8 mouse cellular contexts compared by ENCODE assay signal in the genomic region with DNA sequence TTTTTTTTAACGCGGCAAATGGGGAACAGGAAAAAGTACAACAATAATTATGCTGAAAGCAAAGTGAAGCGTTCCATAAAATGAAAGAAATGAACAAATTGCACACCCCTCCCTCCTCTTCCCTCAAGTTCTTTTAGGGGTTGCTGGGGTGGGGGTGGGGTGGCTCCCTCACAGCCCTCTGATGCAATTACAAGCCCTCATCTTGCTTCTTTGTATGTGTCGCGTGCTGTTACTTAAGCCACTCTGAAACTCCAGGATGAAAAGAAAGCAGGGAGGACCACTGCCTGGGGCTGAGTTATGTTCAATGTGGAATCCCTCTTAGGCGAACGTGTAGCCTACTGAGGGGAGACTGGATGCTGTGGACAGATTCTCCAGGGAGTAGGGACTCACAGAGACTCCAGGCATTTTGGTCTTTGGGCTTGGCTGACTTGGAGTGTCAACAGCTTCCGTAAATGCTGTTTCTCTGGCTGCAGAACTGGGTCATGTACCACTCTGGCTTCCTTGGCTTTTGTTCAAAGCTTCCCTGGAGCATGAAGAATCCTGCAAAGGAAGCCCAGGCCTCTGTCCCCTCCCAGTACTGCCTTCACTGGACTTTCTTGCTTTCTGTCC.
DNase-seq lines count a peak whose midpoint lies in the region; ATAC-seq lines count a peak whose summit lies in the region.

No protein-coding gene starts in this region.

- no peaks in the 10 kb centered on the region for H3K27me3 ChIP-seq in embryonic facial prominence, embryonic 11.5 days (ENCODE audit: control insufficient read depth, insufficient read depth, low read length)
- no peaks in the 10 kb centered on the region for H3K27me3 ChIP-seq in neural tube, embryonic 15.5 days (replicated peaks)

- H3K36me3 ChIP-seq in embryonic facial prominence, embryonic 11.5 days (replicated peaks; ENCODE audit: control insufficient read depth, insufficient read depth, low read depth, low read length), result no peaks in the 10 kb centered on the region
- no peaks in the 10 kb centered on the region for H3K36me3 ChIP-seq in neural tube, embryonic 15.5 days

- no peak overlapping the region for H3K4me3 ChIP-seq in embryonic facial prominence, embryonic 11.5 days (ENCODE audit: low read depth, low read length)
- H3K4me3 ChIP-seq in neural tube, embryonic 15.5 days (replicated peaks), result no peak overlapping the region

- no peaks in the 10 kb centered on the region for H3K9me3 ChIP-seq in embryonic facial prominence, embryonic 11.5 days (replicated peaks; ENCODE audit: control insufficient read depth, low read length)
- H3K9me3 ChIP-seq in neural tube, embryonic 15.5 days (replicated peaks), result no peaks in the 10 kb centered on the region

- no peak for ATAC-seq in embryonic facial prominence, embryonic 11.5 days (replicated peaks; ENCODE audit: insufficient number of reproducible peaks, low FRiP score, low TSS enrichment, low read depth)
- ATAC-seq in neural tube, embryonic 15.5 days (ENCODE audit: low FRiP score), result peak; percentile 66
- no peak for ATAC-seq in megakaryocyte-erythroid progenitor cell, adult 5-6 weeks (replicated peaks; ENCODE audit: low FRiP score, low TSS enrichment, poor library complexity, severe bottlenecking)

- H3K4me1 ChIP-seq in embryonic facial prominence, embryonic 11.5 days (ENCODE audit: control insufficient read depth, insufficient read depth, low read length), result no peaks in the 10 kb centered on the region
- peaks cover 57% of the 10 kb centered on the region for H3K4me1 ChIP-seq in neural tube, embryonic 15.5 days

- WGBS in embryonic facial prominence, embryonic 11.5 days, result 33% methylated on average over 8 of the region's 8 CpGs
- WGBS in neural tube, embryonic 15.5 days, result 17% methylated on average over 8 of the region's 8 CpGs

- DNase-seq in left cerebral cortex, adult 18-20 months (ENCODE audit: low spot score in 2 of 2), result peak; percentile 17
- no peak for DNase-seq in left cerebral cortex, adult 11 months (ENCODE audit: low spot score)
- peak; percentile 43 for DNase-seq in embryonic facial prominence, embryonic 11.5 days (ENCODE audit: low spot score)
- peak; percentile 5 for DNase-seq in kidney, postnatal 14 days
- no peak for DNase-seq in ovary, adult 18-20 months (ENCODE audit: low spot score)
- DNase-seq in spleen, adult 18-20 months, result no peak

- H3K4me2 ChIP-seq in embryonic facial prominence, embryonic 11.5 days (ENCODE audit: low read depth, low read length), result no peak overlapping the region
- peak overlapping the region; percentile 25; the same call in 1 of the 2 replicates for H3K4me2 ChIP-seq in neural tube, embryonic 15.5 days

- H3K27ac ChIP-seq in embryonic facial prominence, embryonic 11.5 days (replicated peaks; ENCODE audit: low read depth, low read length), result peak overlapping the region; percentile 35; the same call in 1 of the 2 replicates
- H3K27ac ChIP-seq in neural tube, embryonic 15.5 days (replicated peaks), result peak overlapping the region; percentile 72

- no peak overlapping the region for H3K9ac ChIP-seq in embryonic facial prominence, embryonic 11.5 days (replicated peaks; ENCODE audit: low read length)
- no peak overlapping the region for H3K9ac ChIP-seq in neural tube, embryonic 15.5 days (replicated peaks)

Comparison
In these comparisons a context has a peak if more than half of its experiments do, and no peak if none do; other contexts are left out.
1. DNase-seq: peak in left cerebral cortex, adult 18-20 months (2 of 2), embryonic facial prominence, embryonic 11.5 days (single experiment) and kidney, postnatal 14 days (single experiment); none in left cerebral cortex, adult 11 months (single experiment), ovary, adult 18-20 months (single experiment) and spleen, adult 18-20 months (0 of 2).